Mouse (Mus musculus): ENCODE measurements around the gene Hoxc4.

Gene Hoxc4

DNA sequence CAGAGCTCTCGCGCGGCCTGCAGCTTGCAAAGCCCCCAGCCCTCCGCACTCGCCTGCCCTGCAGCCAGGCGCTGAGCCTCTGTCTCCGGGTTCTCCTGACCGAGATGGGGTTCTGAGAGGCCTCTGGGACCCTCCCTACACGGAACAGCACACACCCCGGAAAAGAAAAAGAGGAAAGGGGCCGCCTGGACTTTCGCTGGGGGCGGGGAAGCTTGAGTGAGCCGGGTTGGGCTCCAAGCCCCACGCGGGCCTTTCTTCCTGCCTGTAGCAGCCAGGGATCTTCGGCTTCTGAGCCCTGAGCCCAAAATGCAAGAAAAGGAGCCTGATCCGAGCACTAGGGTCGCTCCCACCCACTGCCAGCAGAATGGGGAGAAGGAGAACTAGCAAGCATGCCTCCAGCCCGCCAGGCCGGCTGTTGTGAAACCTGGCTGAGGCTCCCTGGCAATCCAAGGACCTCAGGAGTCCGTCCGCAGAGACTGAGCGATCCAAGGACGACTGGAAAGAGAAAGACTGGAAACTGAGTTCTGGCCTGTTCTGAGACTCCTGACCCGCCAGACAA lies 6.7 kb upstream of the Hoxc4 start:
- DNase-seq (ENCODE audit: low spot score), result peak; percentile 73

- DNase-seq (ENCODE audit: low spot score), result no peak
These were observed 5.3 kb upstream of the Hoxc4 start for GRCm38 (mm10) chr15:103013238-103013984.

GRCm38 (mm10) chr15:103014166-103015008 lies 4.3 kb upstream of the Hoxc4 start:
- peak; percentile 59 for DNase-seq (ENCODE audit: low spot score)

GRCm38 (mm10) chr15:103015009-103015399 lies 3.7 kb upstream of the Hoxc4 start:
- DNase-seq (ENCODE audit: low spot score), result no peak

GRCm38 (mm10) chr15:103015406-103016166 lies 3.1 kb upstream of the Hoxc4 start:
- DNase-seq (ENCODE audit: low spot score), result no peak

GRCm38 (mm10) chr15:103020899-103021418 lies 2.2 kb downstream of the Hoxc4 start:
- DNase-seq (ENCODE audit: low spot score), result no peak

GRCm38 (mm10) chr15:103021544-103021943 lies 2.8 kb downstream of the Hoxc4 start:
- DNase-seq (ENCODE audit: low spot score), result no peak

GRCm38 (mm10) chr15:103024131-103024530 lies 5.4 kb downstream of the Hoxc4 start:
- DNase-seq (ENCODE audit: low spot score), result no peak

DNA sequence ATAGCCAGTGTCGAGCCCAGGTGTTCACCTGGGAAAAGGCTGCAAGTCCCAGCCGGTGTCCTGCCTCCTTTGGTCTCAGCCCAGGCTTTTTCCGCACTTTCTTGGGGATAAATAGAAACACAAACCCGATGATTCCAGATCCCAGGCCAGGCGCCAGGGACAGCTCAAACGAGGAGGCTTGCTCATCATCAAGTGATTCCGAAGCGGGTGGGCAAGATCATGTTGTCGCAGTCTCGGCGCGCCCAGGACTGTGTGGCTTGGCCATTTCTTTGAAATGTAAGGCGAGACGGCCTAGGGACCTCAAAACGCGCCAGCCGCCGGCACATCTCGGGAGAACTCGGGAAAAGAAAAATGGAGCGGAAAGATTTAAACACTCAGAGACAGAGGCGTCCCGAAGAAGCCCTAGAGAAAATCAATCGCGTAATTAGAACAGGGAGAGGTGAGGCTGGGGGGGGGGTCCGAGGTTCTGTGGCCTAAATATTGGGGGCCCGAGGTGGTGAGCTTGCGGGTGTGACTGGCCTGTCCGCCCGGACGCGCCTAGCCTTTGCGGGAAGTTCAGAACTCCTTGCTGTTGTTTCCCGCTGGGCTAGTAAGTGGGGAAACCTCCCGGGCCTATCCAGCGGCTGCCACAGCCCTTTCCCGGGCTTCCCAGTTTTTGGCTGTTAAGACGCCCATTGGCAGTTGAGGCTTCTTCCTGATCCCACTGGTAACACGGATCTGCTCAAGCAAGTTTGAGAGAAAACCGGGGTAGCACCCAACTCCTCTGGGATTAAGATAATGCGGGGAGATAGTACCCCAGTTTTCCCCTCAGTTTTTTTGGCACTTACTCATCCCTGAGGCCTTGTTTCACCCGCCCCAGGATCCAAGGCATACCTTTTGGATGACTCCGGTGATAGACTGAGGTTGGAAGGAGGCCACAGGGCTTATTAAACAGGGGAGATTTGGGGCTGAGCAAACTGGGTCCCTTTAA lies 8.8 kb downstream of the Hoxc4 start:
- DNase-seq (ENCODE audit: low spot score), result no peak

DNA sequence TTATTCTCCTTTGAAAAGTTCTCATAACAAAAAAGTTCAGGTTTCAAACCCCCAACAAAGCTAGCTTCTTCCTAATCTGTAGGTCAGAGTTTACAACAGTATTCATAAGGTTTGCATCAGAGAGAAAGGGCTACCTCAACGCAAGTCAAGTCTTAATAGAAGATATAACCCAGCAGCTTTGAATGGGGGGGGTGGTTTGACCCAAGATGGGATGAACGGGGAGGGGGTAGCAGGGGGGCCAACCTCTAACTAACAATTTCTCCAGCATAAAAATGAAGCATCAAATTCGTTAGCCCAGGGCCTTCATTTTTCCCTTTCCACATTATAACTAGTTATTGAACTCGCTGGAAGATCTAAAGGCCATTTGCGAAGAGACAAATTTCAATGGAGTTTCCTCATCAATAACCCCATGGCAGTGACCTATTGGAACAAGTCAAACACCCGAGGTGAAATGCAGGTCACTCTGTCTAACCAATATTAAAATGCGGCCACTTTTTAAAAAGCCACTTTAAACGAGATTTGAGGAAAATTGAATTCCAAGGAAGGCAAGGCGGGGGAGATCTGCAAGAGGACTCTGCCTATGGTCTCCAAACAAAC lies 10.3 kb downstream of the Hoxc4 start:
- DNase-seq (ENCODE audit: low spot score), result no peak

- DNase-seq (ENCODE audit: low spot score), result no peak
These were observed 11.4 kb downstream of the Hoxc4 start for GRCm38 (mm10) chr15:103030142-103030541.

DNA sequence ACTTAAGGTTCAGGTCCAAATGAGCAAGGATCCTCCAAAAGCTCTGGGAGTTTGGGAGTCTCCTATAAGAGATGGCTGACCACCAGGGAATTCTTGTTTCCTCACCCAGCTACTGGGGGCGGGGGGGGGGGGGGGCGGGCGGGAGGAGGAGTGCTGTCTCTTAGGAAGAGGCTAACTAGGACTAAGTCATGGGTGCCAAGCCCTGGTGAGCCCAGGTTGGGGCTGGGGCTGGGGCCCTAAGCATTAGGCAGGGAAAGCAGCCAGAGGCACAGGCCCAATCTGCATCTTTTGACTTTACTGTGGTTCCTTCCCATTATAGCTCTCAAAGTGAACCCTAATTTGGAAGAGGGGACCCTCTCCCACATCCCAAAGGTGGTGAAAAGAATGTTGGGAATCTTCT lies 13.4 kb downstream of the Hoxc4 start:
- no peak for DNase-seq (ENCODE audit: low spot score)

DNA sequence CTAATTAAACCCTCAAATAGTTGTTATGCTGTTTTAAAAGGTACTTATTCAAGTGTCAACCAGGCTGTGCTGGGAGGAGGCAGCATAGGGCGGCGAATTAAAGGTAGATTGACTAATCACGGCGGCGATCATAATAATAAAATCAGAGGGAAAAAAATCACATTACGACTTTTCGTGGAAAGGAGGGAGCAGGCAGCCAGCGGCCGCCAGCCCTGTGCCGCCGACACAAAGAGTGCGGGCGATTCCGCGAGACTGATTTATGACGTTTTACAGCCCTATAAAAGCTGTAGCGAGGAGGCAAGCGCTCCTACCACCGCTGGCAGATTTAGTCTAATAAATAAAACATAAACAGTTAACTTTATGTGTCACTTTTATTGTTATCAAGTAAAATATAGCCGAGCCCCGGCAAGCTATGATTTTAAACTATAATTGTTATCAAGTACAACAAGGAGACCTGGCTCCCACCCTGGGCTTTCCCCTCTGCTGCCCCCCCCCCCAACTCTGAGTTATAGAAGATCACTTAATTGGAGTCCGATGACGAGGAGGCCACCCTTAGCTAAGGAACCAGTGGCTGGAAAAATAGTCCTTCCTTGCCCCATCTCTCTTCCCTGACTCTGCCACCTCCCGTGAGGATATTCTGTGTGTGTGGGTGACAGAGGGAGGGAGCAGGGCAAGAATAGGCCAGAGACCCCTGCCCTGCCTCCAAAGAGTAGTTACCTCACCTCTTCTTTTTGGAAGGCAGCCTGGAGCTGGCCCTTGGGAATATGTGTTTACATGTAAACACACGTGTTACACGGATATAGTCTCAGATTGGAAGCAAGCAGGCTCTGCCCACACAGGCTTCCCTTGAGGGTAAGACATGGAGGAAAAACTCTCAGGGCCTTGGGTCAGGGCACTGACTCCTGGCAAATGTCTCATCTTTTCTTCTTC lies 14.2 kb downstream of the Hoxc4 start:
- DNase-seq (ENCODE audit: low spot score), result no peak

DNA sequence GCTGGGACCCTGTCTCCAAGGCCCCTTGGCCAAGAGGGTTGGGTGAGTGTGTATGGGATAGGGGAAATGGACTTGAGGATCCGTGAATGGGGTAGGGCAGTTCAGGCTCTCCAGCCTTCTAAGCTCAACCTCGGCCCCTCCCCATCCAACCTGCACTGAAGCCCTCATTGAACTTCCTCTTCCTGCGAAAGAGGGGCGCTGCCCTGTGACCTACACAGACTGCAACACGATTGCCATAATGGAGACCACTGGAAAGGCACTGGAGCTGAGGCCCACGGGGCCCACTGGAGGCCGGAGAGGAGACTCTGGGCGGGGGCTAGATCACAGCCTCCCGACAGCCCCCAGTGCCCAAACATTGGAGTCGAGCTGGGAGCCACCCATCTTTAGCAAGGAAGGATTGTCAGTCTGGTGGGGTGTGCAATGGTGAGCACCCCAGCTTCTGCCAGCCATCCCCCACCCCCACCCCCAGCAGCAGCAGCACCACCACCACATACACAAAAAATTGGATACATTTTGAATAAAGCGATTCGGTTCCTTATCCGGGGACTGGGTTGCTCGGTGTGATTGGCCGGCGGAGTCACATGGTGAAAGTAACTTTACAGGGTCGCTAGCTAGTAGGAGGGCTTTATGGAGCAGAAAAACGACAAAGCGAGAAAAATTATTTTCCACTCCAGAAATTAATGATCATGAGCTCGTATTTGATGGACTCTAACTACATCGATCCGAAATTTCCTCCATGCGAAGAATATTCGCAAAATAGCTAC lies 15.5 kb downstream of the Hoxc4 start:
- DNase-seq (ENCODE audit: low spot score), result no peak

DNA sequence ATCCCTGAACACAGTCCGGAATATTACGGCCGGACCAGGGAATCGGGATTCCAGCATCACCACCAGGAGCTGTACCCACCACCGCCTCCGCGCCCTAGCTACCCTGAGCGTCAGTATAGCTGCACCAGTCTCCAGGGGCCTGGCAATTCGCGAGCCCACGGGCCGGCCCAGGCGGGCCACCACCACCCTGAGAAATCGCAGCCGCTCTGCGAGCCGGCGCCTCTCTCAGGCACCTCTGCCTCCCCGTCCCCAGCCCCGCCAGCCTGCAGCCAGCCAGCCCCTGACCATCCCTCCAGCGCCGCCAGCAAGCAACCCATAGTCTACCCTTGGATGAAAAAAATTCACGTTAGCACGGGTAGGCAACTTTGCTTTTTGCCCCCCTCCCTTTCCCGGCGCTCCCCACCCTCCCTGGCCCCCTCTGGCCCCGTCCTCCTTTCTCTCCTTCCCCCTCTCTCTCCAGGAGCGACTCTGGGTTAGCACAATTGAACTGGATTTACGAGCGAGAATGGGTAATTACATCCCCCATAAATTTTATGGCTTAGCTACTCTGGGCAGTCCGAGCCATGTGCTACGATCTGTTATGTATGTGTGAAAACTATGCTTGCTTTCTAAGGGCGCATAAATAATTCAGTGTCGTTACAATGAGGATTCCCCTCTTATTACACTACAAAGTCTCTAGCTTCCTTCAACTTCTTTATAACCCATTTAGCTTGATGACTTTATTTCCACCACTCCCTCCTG lies 16.2 kb downstream of the Hoxc4 start:
- no peak for DNase-seq (ENCODE audit: low spot score)

DNA sequence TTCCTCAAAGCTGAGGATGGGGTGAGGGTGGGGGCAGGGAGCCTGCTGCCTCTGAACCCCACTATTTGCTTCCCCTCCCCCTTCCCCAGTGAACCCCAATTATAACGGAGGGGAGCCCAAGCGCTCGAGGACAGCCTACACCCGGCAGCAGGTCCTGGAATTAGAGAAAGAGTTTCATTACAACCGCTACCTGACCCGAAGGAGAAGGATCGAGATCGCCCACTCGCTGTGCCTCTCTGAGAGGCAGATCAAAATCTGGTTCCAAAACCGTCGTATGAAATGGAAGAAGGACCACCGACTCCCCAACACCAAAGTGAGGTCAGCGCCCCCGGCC lies 16.8 kb downstream of the Hoxc4 start:
- no peak for DNase-seq (ENCODE audit: low spot score)

- no peak for DNase-seq (ENCODE audit: low spot score)
These were observed 18.8 kb downstream of the Hoxc4 start for GRCm38 (mm10) chr15:103037579-103037978.

All from ovary, adult 18-20 months (tissue).